In the genomic region with DNA sequence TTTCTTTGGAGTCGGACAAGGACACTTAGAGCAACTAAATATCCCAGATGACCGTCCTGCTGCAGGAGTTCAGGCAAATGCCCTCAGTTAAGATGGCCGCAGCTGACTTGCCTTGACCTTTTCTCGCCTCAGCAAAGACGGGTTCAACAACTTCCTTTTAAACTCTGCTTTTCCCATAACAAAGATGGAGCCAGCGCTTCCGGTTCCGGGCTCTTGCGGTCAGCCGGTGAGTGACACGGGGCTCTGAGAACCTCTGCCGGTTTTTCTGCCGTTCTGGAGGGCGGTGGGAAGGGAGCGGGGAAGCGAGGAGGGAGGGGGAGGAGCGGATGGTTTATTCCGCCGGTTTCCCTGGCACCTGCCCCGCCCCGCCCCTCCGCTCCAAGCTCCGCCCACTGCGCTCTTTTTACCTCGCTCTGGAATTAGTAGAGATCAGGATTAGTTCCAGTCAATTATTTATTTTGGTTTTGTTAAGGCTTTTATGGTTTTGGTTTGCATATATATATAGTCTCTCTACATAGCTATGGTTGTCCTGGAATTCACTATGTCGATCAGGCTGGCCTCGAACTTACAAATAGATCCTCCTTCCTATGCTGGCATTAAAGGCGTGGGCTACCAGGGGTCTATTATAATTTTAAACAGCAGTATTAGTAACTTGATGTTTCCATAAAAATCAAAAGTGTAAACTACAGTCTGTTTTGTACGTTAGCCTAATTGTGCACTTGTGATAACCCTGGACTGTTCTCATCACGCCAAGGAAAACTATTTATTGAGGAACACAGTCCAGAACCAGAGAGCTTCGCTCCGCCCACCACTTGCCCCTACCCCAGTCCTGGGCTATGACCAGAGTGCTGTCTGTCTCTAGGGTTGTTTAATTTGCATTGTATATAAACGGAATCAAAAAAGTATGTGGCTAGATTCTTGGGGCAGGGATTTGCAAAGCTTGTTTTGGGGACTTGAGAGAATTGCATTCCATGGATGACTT, we compare ENCODE assay signal across 8 mouse cellular contexts. TPM values are rescaled to one million over a fixed set of nuclear protein-coding genes. Genes with fewer than 3 reads are reported as not detected.
DNase-seq lines count a peak whose midpoint lies in the region; ATAC-seq lines count a peak whose summit lies in the region.

A gene (plus strand): TSS at position 176 of the 982 bp plus-strand sequence.

- peak within 1 kb of the TSS; percentile 63 for H3K4me2 ChIP-seq in lung, embryonic 16.5 days (ENCODE audit: low read depth, low read length)

- H3K27ac ChIP-seq in lung, embryonic 16.5 days (ENCODE audit: low read length) = peak within 1 kb of the TSS; percentile 80

- ATAC-seq in hematopoietic stem cell, adult 5-6 weeks (replicated peaks in 1 of 2; ENCODE audit: insufficient read depth in 1 of 2, low FRiP score in 2 of 2, low TSS enrichment in 1 of 2, low read depth in 1 of 2, poor library complexity in 2 of 2, severe bottlenecking in 2 of 2) = peak; percentile 88 to 89
- peak; percentile 92 for ATAC-seq in lung, embryonic 16.5 days (ENCODE audit: low read depth)

- peak; percentile 95 for DNase-seq in MEL-GATA-1-ER (ENCODE audit: extremely low read depth, low read depth)
- peak; percentile 87 for DNase-seq in cerebellum, adult 8-10 months
- peak; percentile 84 for DNase-seq in forelimb bud, embryonic 11.5 days (ENCODE audit: low read depth, low spot score)
- peak; percentile 85 for DNase-seq in layer of hippocampus, adult 9-10 months (ENCODE audit: low spot score)
- DNase-seq in ovary, postnatal 10 days (ENCODE audit: low spot score) = peak; percentile 61
- peak; percentile 80 to 83 for DNase-seq in thymus, postnatal 10 days (ENCODE audit: low spot score in 2 of 2)

- H3K9ac ChIP-seq in lung, embryonic 16.5 days (ENCODE audit: low read length) = peak within 1 kb of the TSS; percentile 73

- peak within 1 kb of the TSS; percentile 75 for H3K4me3 ChIP-seq in lung, embryonic 16.5 days (ENCODE audit: low read length)

- 9% methylated on average over 30 of the region's 33 CpGs for WGBS in lung, embryonic 16.5 days

- H3K27me3 ChIP-seq in lung, embryonic 16.5 days (ENCODE audit: control insufficient read depth, insufficient read depth, low read depth, low read length) = no peaks in the 10 kb centered on the region

- H3K36me3 ChIP-seq in lung, embryonic 16.5 days (ENCODE audit: control insufficient read depth, insufficient read depth, low read length) = no peaks in the 10 kb centered on the region

- peaks cover 3% of the 10 kb centered on the region; the same call in 1 of the 2 replicates for H3K4me1 ChIP-seq in lung, embryonic 16.5 days (replicated peaks; ENCODE audit: control insufficient read depth, insufficient read depth, low read length)

- no peaks in the 10 kb centered on the region for H3K9me3 ChIP-seq in lung, embryonic 16.5 days (ENCODE audit: control insufficient read depth, low read length)

RNA-seq across cellular contexts. Expression of the gene that starts here (rescaled TPM):
- 3.7 and 5.8 TPM in 2 replicates for total RNA-seq in hematopoietic stem cell, adult 5-6 weeks (2017)
- polyA plus RNA-seq in lung, embryonic 16.5 days (2015; fragmentation: Nextera tagmentation; extraction: Ambion mirVana) = 13.4 and 15.5 TPM in 2 replicates

Comparison
In these comparisons a context has a peak if more than half of its experiments do, and no peak if none do; other contexts are left out.
1. Peak in every context shown above with its lines: DNase-seq, ATAC-seq, H3K4me3 ChIP-seq and H3K27ac ChIP-seq.